Mouse (Mus musculus) lung, embryonic 16.5 days (tissue): ENCODE measurements at regions not wholly inside any gene's neighbourhood (a gene's known extent, or its start where the extent isn't known, plus 50 kb on each side); places are given as distances from the start of the nearest gene placed in this dataset.
A peak's percentile ranks its signal among the peaks of the same experiment; 100 is the strongest.

Experiments used
- ATAC-seq: fragments of 200-750 bp; cut with Nextera tagmentation; 2 replicates; pipeline ENCODE4 v1.8.0; 2017; ENCODE audit warnings: low read depth, mild to moderate bottlenecking, moderate library complexity
- H3K27ac ChIP-seq: fragments of 300-500 bp; sonication (generic); 2 replicates; pipeline ENCODE4 v1.5.1; 2014; ENCODE audit warnings: mild to moderate bottlenecking, control low read depth, low read length
- H3K27me3 ChIP-seq: fragments of 300-500 bp; sonication (generic); 2 replicates; pipeline ENCODE4 v1.6.1; 2014; ENCODE audit warnings: low read depth, low read length, mixed read lengths; ENCODE audit not compliant: control insufficient read depth, insufficient read depth
- H3K36me3 ChIP-seq: fragments of 300-500 bp; sonication (generic); 2 replicates; pipeline ENCODE4 v1.6.1; 2014; ENCODE audit warnings: low read length; ENCODE audit not compliant: control insufficient read depth, insufficient read depth
- H3K4me1 ChIP-seq: fragments of 300-500 bp; sonication (generic); replicated peaks from 2 replicates; pipeline ENCODE4 v1.6.1; 2014; ENCODE audit warnings: low read length, mixed read lengths; ENCODE audit not compliant: control insufficient read depth, insufficient read depth
- H3K4me2 ChIP-seq: fragments of 300-500 bp; sonication (generic); 2 replicates; pipeline ENCODE4 v1.6.1; 2014; ENCODE audit warnings: low read depth, low read length, control low read depth
- H3K4me3 ChIP-seq: fragments of 300-500 bp; sonication (generic); 2 replicates; pipeline ENCODE4 v1.5.1; 2014; ENCODE audit warnings: mild to moderate bottlenecking, low read length, control low read depth
- H3K9ac ChIP-seq: fragments of 300-500 bp; sonication (generic); 2 replicates; pipeline ENCODE4 v1.6.1; 2014; ENCODE audit warnings: low read length, control low read depth
- H3K9me3 ChIP-seq: fragments of 300-500 bp; sonication (generic); 2 replicates; pipeline ENCODE4 v1.6.1; 2016; ENCODE audit warnings: low read length; ENCODE audit not compliant: control insufficient read depth
- WGBS: fragments of 180-500 bp; shearing (Covaris S2); extraction: QIAGEN DNeasy Blood & Tissue Kit; methylation state at CpG from one replicate; pipeline ENCODE4 v1.1.7; 2014; 5-methylcytosine and 5-hydroxymethylcytosine counted together

- ATAC-seq = no peak
- H3K4me3 ChIP-seq = no peak overlapping the region
- H3K9me3 ChIP-seq = no peaks in the 10 kb centered on the region
- H3K27ac ChIP-seq = no peak overlapping the region
- no peaks in the 10 kb centered on the region for H3K4me1 ChIP-seq
- H3K9ac ChIP-seq = no peak overlapping the region
- H3K36me3 ChIP-seq = no peaks in the 10 kb centered on the region
- H3K27me3 ChIP-seq = no peaks in the 10 kb centered on the region
- 77% methylated on average over 13 of the region's 13 CpGs for WGBS
- no peak overlapping the region for H3K4me2 ChIP-seq
Measured at GRCm38 (mm10) chr11:19619494-19619893, 304.7 kb upstream of the Spred2 start.

GRCm38 (mm10) chr11:19631055-19631695, 293.0 kb upstream of the Spred2 start:
- Histone ChIP-seq H3K27ac (no peak overlapping the region), H3K4me1 (no peaks in the 10 kb centered on the region), H3K36me3 (no peaks in the 10 kb centered on the region), H3K4me3 (no peak overlapping the region), H3K9ac (no peak overlapping the region), H3K27me3 (no peaks in the 10 kb centered on the region), H3K9me3 (no peaks in the 10 kb centered on the region), H3K4me2 (no peak overlapping the region)
- ATAC-seq = no peak
- WGBS = 82% methylated on average over 6 of the region's 6 CpGs

- ATAC-seq = no peak
- Histone ChIP-seq H3K9ac (no peak overlapping the region), H3K9me3 (no peaks in the 10 kb centered on the region), H3K4me3 (no peak overlapping the region), H3K4me1 (no peaks in the 10 kb centered on the region), H3K27me3 (no peaks in the 10 kb centered on the region), H3K27ac (no peak overlapping the region), H3K36me3 (no peaks in the 10 kb centered on the region), H3K4me2 (no peak overlapping the region)
- 53% methylated on average over 5 of the region's 5 CpGs for WGBS
Measured at GRCm38 (mm10) chr11:19632477-19632876, 291.7 kb upstream of the Spred2 start.

GRCm38 (mm10) chr11:19633621-19634020, 290.6 kb upstream of the Spred2 start:
- no peak overlapping the region for H3K9ac ChIP-seq
- no peak overlapping the region for H3K4me3 ChIP-seq
- ATAC-seq = no peak
- no peaks in the 10 kb centered on the region for H3K4me1 ChIP-seq
- H3K27me3 ChIP-seq = no peaks in the 10 kb centered on the region
- no peak overlapping the region for H3K27ac ChIP-seq
- H3K36me3 ChIP-seq = no peaks in the 10 kb centered on the region
- H3K9me3 ChIP-seq = no peaks in the 10 kb centered on the region
- H3K4me2 ChIP-seq = no peak overlapping the region
- 76% methylated on average over 5 of the region's 5 CpGs for WGBS

GRCm38 (mm10) chr11:19641153-19641552, 283.0 kb upstream of the Spred2 start:
- H3K9me3 ChIP-seq = no peaks in the 10 kb centered on the region
- H3K4me3 ChIP-seq = no peak overlapping the region
- no peak overlapping the region for H3K27ac ChIP-seq
- no peak for ATAC-seq
- H3K36me3 ChIP-seq = no peaks in the 10 kb centered on the region
- H3K27me3 ChIP-seq = no peaks in the 10 kb centered on the region
- H3K9ac ChIP-seq = no peak overlapping the region
- no peak overlapping the region for H3K4me2 ChIP-seq
- WGBS = 65% methylated on average over 8 of the region's 8 CpGs
- H3K4me1 ChIP-seq = no peaks in the 10 kb centered on the region

GRCm38 (mm10) chr11:19644116-19644795, 279.9 kb upstream of the Spred2 start:
- no peak overlapping the region for H3K27ac ChIP-seq
- no peak overlapping the region for H3K4me3 ChIP-seq
- 65% methylated on average over 7 of the region's 7 CpGs for WGBS
- H3K27me3 ChIP-seq = no peaks in the 10 kb centered on the region
- no peak overlapping the region for H3K9ac ChIP-seq
- no peaks in the 10 kb centered on the region for H3K36me3 ChIP-seq
- no peak overlapping the region for H3K4me2 ChIP-seq
- H3K9me3 ChIP-seq = no peaks in the 10 kb centered on the region
- no peak for ATAC-seq
- H3K4me1 ChIP-seq = no peaks in the 10 kb centered on the region

GRCm38 (mm10) chr11:19645106-19645505, 279.1 kb upstream of the Spred2 start:
- ATAC-seq = peak; percentile 90

GRCm38 (mm10) chr11:19651522-19651921, 272.7 kb upstream of the Spred2 start:
- no peak for ATAC-seq
- no peak overlapping the region for H3K4me3 ChIP-seq
- no peak overlapping the region for H3K9ac ChIP-seq
- H3K4me1 ChIP-seq = no peaks in the 10 kb centered on the region
- WGBS = 54% methylated on average over 6 of the region's 6 CpGs
- no peak overlapping the region for H3K4me2 ChIP-seq
- H3K27ac ChIP-seq = no peak overlapping the region
- no peaks in the 10 kb centered on the region for H3K27me3 ChIP-seq
- H3K36me3 ChIP-seq = no peaks in the 10 kb centered on the region
- H3K9me3 ChIP-seq = no peaks in the 10 kb centered on the region

More at GRCm38 (mm10) chr11:19645106-19645505, 279.1 kb upstream of the Spred2 start:
- no peaks in the 10 kb centered on the region for H3K27me3 ChIP-seq
- H3K4me1 ChIP-seq = no peaks in the 10 kb centered on the region
- no peak overlapping the region for H3K9ac ChIP-seq
- no peaks in the 10 kb centered on the region for H3K9me3 ChIP-seq
- WGBS = 57% methylated on average over 5 of the region's 5 CpGs
- no peak overlapping the region for H3K4me2 ChIP-seq
- H3K27ac ChIP-seq = no peak overlapping the region
- H3K4me3 ChIP-seq = no peak overlapping the region
- no peaks in the 10 kb centered on the region for H3K36me3 ChIP-seq

GRCm38 (mm10) chr11:19651929-19652328, 272.2 kb upstream of the Spred2 start:
- Histone ChIP-seq H3K9ac (no peak overlapping the region), H3K4me1 (no peaks in the 10 kb centered on the region), H3K9me3 (no peaks in the 10 kb centered on the region), H3K27me3 (no peaks in the 10 kb centered on the region), H3K36me3 (no peaks in the 10 kb centered on the region), H3K4me3 (no peak overlapping the region), H3K4me2 (no peak overlapping the region), H3K27ac (no peak overlapping the region)
- ATAC-seq = 0 out of 2 replicates have a peak, but pooled peaks have one; percentile 10
- WGBS = 60% methylated on average over 7 of the region's 7 CpGs
